Mouse (Mus musculus): Measurements from ENCODE around the gene Morc2b. TPM values are rescaled to one million over a fixed set of nuclear protein-coding genes. Genes with fewer than 3 reads are reported as not detected.

Gene Morc2b
- polyA plus RNA-seq, 1 experiment, result 0.11 TPM

- no peak for TF ChIP-seq E2F4 (IDR thresholded peaks at IDR 0.05; ENCODE audit: insufficient read depth)
- peak; percentile 59 for TF ChIP-seq POLR2A (IDR thresholded peaks at IDR 0.05; ENCODE audit: insufficient read length, low read depth)
- TF ChIP-seq MYOD1 (IDR thresholded peaks at IDR 0.05; ENCODE audit: control insufficient read depth in 1 of 3, insufficient read length in 2 of 3, low read depth in 2 of 3), result no peak
- TF ChIP-seq POLR2AphosphoS2 (IDR thresholded peaks at IDR 0.05; ENCODE audit: insufficient read length, low read depth), result peak; percentile 55
- peaks cover 36% of the 10 kb centered on the region for H3K79me2 ChIP-seq (ENCODE audit: control insufficient read depth, insufficient read depth)
- peak overlapping the region; percentile 66 for H3K4me2 ChIP-seq (ENCODE audit: low read depth)
- H3K27me3 ChIP-seq (ENCODE audit: control insufficient read depth, insufficient read depth, insufficient read length), result no peaks in the 10 kb centered on the region
- no peaks in the 10 kb centered on the region for H3K36me3 ChIP-seq (ENCODE audit: control insufficient read depth, insufficient read depth)
- peak overlapping the region; percentile 64 for H3ac ChIP-seq (ENCODE audit: control insufficient read depth, insufficient read length)
- peak overlapping the region; percentile 78 for H3K4me3 ChIP-seq
These were observed 46.9 kb downstream of the Morc2b start for GRCm38 (mm10) chr17:33092391-33093193.

GRCm38 (mm10) chr17:33091630-33092029 lies 47.9 kb downstream of the Morc2b start:
- no peak for TF ChIP-seq MYOD1 (IDR thresholded peaks at IDR 0.05; ENCODE audit: control insufficient read depth in 1 of 3, insufficient read length in 2 of 3, low read depth in 2 of 3)
- no peak for TF ChIP-seq POLR2A (IDR thresholded peaks at IDR 0.05; ENCODE audit: insufficient read length, low read depth)
- TF ChIP-seq E2F4 (IDR thresholded peaks at IDR 0.05; ENCODE audit: insufficient read depth), result no peak
- no peak for TF ChIP-seq MYOG (IDR thresholded peaks at IDR 0.05; ENCODE audit: control insufficient read depth in 1 of 3, insufficient read depth in 1 of 3, insufficient read length in 2 of 3, low read depth in 2 of 3)
- no peak for TF ChIP-seq TCF12 (IDR thresholded peaks at IDR 0.05; ENCODE audit: insufficient read depth, poor library complexity, severe bottlenecking)
- no peak for TF ChIP-seq USF1 (IDR thresholded peaks at IDR 0.05; ENCODE audit: low read depth)

GRCm38 (mm10) chr17:33089220-33089949 lies 50.1 kb downstream of the Morc2b start, which contains the start of gene Zfp563:
Zfp563 (plus strand) TSS chr17:33089310.
- no peaks in the 10 kb centered on the region for H3K27me3 ChIP-seq (ENCODE audit: control insufficient read depth, insufficient read depth, insufficient read length)
- peak within 1 kb of the TSS; percentile 46 for H3K4me3 ChIP-seq
- peak; percentile 60 for TF ChIP-seq USF1 (IDR thresholded peaks at IDR 0.05; ENCODE audit: low read depth)
- TF ChIP-seq POLR2A (IDR thresholded peaks at IDR 0.05; ENCODE audit: insufficient read length, low read depth), result peak; percentile 49
- no peak for TF ChIP-seq SRF (IDR thresholded peaks at IDR 0.05; ENCODE audit: control insufficient read depth, insufficient read length, low read depth)
- TF ChIP-seq MYOG (IDR thresholded peaks at IDR 0.05; ENCODE audit: control insufficient read depth in 1 of 3, insufficient read depth in 1 of 3, insufficient read length in 2 of 3, low read depth in 2 of 3), result peak in 1 of 3 experiments; percentile 8
- TF ChIP-seq POLR2AphosphoS2 (IDR thresholded peaks at IDR 0.05; ENCODE audit: insufficient read length, low read depth), result no peak
- no peak for TF ChIP-seq TCF3 (IDR thresholded peaks at IDR 0.05; ENCODE audit: insufficient read length, low read depth)
- no peak for TF ChIP-seq MYOD1 (IDR thresholded peaks at IDR 0.05; ENCODE audit: control insufficient read depth in 1 of 3, insufficient read length in 2 of 3, low read depth in 2 of 3)
- H3K36me3 ChIP-seq (ENCODE audit: control insufficient read depth, insufficient read depth), result no peaks in the 10 kb centered on the region
- H3ac ChIP-seq (ENCODE audit: control insufficient read depth, insufficient read length), result no peak within 1 kb of the TSS
- peaks cover 17% of the 10 kb centered on the region for H3K79me2 ChIP-seq (ENCODE audit: control insufficient read depth, insufficient read depth)
- H3K4me2 ChIP-seq (ENCODE audit: low read depth), result peak within 1 kb of the TSS; percentile 84

More at GRCm38 (mm10) chr17:33091630-33092029, 47.9 kb downstream of the Morc2b start:
- no peak overlapping the region for H3K4me2 ChIP-seq (ENCODE audit: low read depth)
- no peaks in the 10 kb centered on the region for H3K27me3 ChIP-seq (ENCODE audit: control insufficient read depth, insufficient read depth, insufficient read length)
- peaks cover 26% of the 10 kb centered on the region for H3K79me2 ChIP-seq (ENCODE audit: control insufficient read depth, insufficient read depth)
- no peak overlapping the region for H3ac ChIP-seq (ENCODE audit: control insufficient read depth, insufficient read length)
- peak overlapping the region; percentile 78 for H3K4me3 ChIP-seq
- H3K36me3 ChIP-seq (ENCODE audit: control insufficient read depth, insufficient read depth), result no peaks in the 10 kb centered on the region

GRCm38 (mm10) chr17:33067958-33068357 lies 71.5 kb downstream of the Morc2b start, which contains the start of gene 4921501E09Rik:
4921501E09Rik (minus strand) TSS chr17:33068058.
- H3K4me2 ChIP-seq (ENCODE audit: low read depth), result no peak within 1 kb of the TSS
- no peaks in the 10 kb centered on the region for H3K79me2 ChIP-seq (ENCODE audit: control insufficient read depth, insufficient read depth)
- no peak for TF ChIP-seq CEBPB (IDR thresholded peaks at IDR 0.05; ENCODE audit: insufficient read depth, poor library complexity, severe bottlenecking)
- no peak for TF ChIP-seq MYOG (IDR thresholded peaks at IDR 0.05; ENCODE audit: control insufficient read depth in 1 of 3, insufficient read depth in 1 of 3, insufficient read length in 2 of 3, low read depth in 2 of 3)
- no peak for TF ChIP-seq MAX (IDR thresholded peaks at IDR 0.05; ENCODE audit: low read depth)
- TF ChIP-seq POLR2A (IDR thresholded peaks at IDR 0.05; ENCODE audit: insufficient read length, low read depth), result no peak
- TF ChIP-seq TCF12 (IDR thresholded peaks at IDR 0.05; ENCODE audit: insufficient read depth, poor library complexity, severe bottlenecking), result no peak
- TF ChIP-seq REST (IDR thresholded peaks at IDR 0.05; ENCODE audit: insufficient read depth, insufficient read length), result no peak
- TF ChIP-seq E2F4 (IDR thresholded peaks at IDR 0.05; ENCODE audit: insufficient read depth), result no peak
- no peak for TF ChIP-seq USF1 (IDR thresholded peaks at IDR 0.05; ENCODE audit: low read depth)
- TF ChIP-seq TCF3 (IDR thresholded peaks at IDR 0.05; ENCODE audit: insufficient read length, low read depth), result no peak
- no peak for TF ChIP-seq SRF (IDR thresholded peaks at IDR 0.05; ENCODE audit: control insufficient read depth, insufficient read length, low read depth)
- TF ChIP-seq POLR2AphosphoS2 (IDR thresholded peaks at IDR 0.05; ENCODE audit: insufficient read length, low read depth), result no peak
- no peak for TF ChIP-seq MYOD1 (IDR thresholded peaks at IDR 0.05; ENCODE audit: control insufficient read depth in 1 of 3, insufficient read length in 2 of 3, low read depth in 2 of 3)
- no peak within 1 kb of the TSS for H3K4me3 ChIP-seq
- no peaks in the 10 kb centered on the region for H3K27me3 ChIP-seq (ENCODE audit: control insufficient read depth, insufficient read depth, insufficient read length)
- no peaks in the 10 kb centered on the region for H3K36me3 ChIP-seq (ENCODE audit: control insufficient read depth, insufficient read depth)
- no peak within 1 kb of the TSS for H3ac ChIP-seq (ENCODE audit: control insufficient read depth, insufficient read length)

Other genes with a start within 250 kb of the Morc2b start
- gene Zfp870, start 248.0 kb downstream of the Morc2b start, polyA plus RNA-seq (2012; fragmentation: generic; extraction: Trizol), result 0.91 TPM
- gene Cyp4f14, start 222.3 kb downstream of the Morc2b start, polyA plus RNA-seq (2012; fragmentation: generic; extraction: Trizol), result 0.02 TPM
- 6.1 TPM for gene Cyp4f13, start 192.3 kb downstream of the Morc2b start, polyA plus RNA-seq (2012; fragmentation: generic; extraction: Trizol)
- gene Zfp472, start 173.9 kb downstream of the Morc2b start, polyA plus RNA-seq (2012; fragmentation: generic; extraction: Trizol), result 1.3 TPM
- 2.3 TPM for gene Zfp952, start 146.6 kb downstream of the Morc2b start, polyA plus RNA-seq (2012; fragmentation: generic; extraction: Trizol)
- gene Zfp763, start 106.3 kb downstream of the Morc2b start, polyA plus RNA-seq (2012; fragmentation: generic; extraction: Trizol), result 0.83 TPM
- gene 4921501E09Rik, start 71.6 kb downstream of the Morc2b start, polyA plus RNA-seq (2012; fragmentation: generic; extraction: Trizol), result not detected
- 1.4 TPM for gene Zfp563, start 50.4 kb downstream of the Morc2b start, polyA plus RNA-seq (2012; fragmentation: generic; extraction: Trizol)
- not detected for gene Olfr55, start 28.8 kb upstream of the Morc2b start, polyA plus RNA-seq (2012; fragmentation: generic; extraction: Trizol)
- not detected for gene Olfr239, start 51.6 kb upstream of the Morc2b start, polyA plus RNA-seq (2012; fragmentation: generic; extraction: Trizol)
- gene Olfr1564, start 82.0 kb upstream of the Morc2b start, polyA plus RNA-seq (2012; fragmentation: generic; extraction: Trizol), result 0.11 TPM
- 3.1 TPM for gene Zfp955a, start 115.5 kb upstream of the Morc2b start, polyA plus RNA-seq (2012; fragmentation: generic; extraction: Trizol)
- not detected for gene Olfr63, start 125.0 kb upstream of the Morc2b start, polyA plus RNA-seq (2012; fragmentation: generic; extraction: Trizol)
- gene Zfp955b, start 149.9 kb upstream of the Morc2b start, polyA plus RNA-seq (2012; fragmentation: generic; extraction: Trizol), result 3.0 TPM
- gene Zfp81, start 219.2 kb upstream of the Morc2b start, polyA plus RNA-seq (2012; fragmentation: generic; extraction: Trizol), result 2.2 TPM

Data from myocyte (in vitro differentiated cells).